Mouse (Mus musculus): ENCODE results near the gene Syde2. TPM values are rescaled to one million over a fixed set of nuclear protein-coding genes. Genes with fewer than 3 reads are reported as not detected.

The Syde2 gene
- total and polyA plus RNA-seq, 3 experiments: 12.4 to 24.1 TPM; not detected in 1

- DNase-seq (ENCODE audit: low read depth, low spot score): no peak
- H3K9me3 ChIP-seq (replicated peaks; ENCODE audit: insufficient read depth, low read length): no peaks in the 10 kb centered on the region
- no peaks in the 10 kb centered on the region for H3K36me3 ChIP-seq (ENCODE audit: control insufficient read depth in 1 of 2, insufficient read depth in 2 of 2, low read length in 2 of 2)
- no peak overlapping the region for H3K27ac ChIP-seq (ENCODE audit: control insufficient read depth, low read depth, low read length)
- H3K27me3 ChIP-seq (ENCODE audit: control insufficient read depth in 1 of 2, insufficient read depth in 2 of 2, low read length in 2 of 2): peaks cover 0 to 1% of the 10 kb centered on the region in 2 experiments; a peak in 1 of 4 replicates
- H3K4me1 ChIP-seq (ENCODE audit: control insufficient read depth in 1 of 2, insufficient read depth in 2 of 2, low read length in 2 of 2): no peaks in the 10 kb centered on the region
- TF ChIP-seq GABPA (IDR thresholded peaks at IDR 0.05; ENCODE audit: low read depth, low read length): no peak
- TF ChIP-seq ETS1 (IDR thresholded peaks at IDR 0.05; ENCODE audit: low read depth, low read length): no peak
- TF ChIP-seq NRF1 (IDR thresholded peaks at IDR 0.05; ENCODE audit: insufficient read depth, low read depth, low read length, poor library complexity, severe bottlenecking): no peak
- no peak for TF ChIP-seq TBP (IDR thresholded peaks at IDR 0.05; ENCODE audit: low read depth, low read length)
- no peak overlapping the region for H3K9ac ChIP-seq (ENCODE audit: control insufficient read depth, low read depth, low read length, poor library complexity, severe bottlenecking)
- no peaks in the 10 kb centered on the region for H3K79me2 ChIP-seq (ENCODE audit: control insufficient read depth, insufficient read depth, low read length, poor library complexity)
- H3K4me3 ChIP-seq (ENCODE audit: control insufficient read depth in 1 of 2, insufficient read depth in 1 of 2, low read depth in 2 of 2, low read length in 2 of 2): no peak overlapping the region
Observed at GRCm38 (mm10) chr3:146039132-146039903, 51.6 kb downstream of the Syde2 start.

- Histone ChIP-seq H3K9me3 (replicated peaks; ENCODE audit: insufficient read depth, low read length) (no peaks in the 10 kb centered on the region), H3K79me2 (ENCODE audit: control insufficient read depth, insufficient read depth, low read length, poor library complexity) (no peaks in the 10 kb centered on the region), H3K36me3 (ENCODE audit: control insufficient read depth in 1 of 2, insufficient read depth in 2 of 2, low read length in 2 of 2) (no peaks in the 10 kb centered on the region), H3K9ac (ENCODE audit: control insufficient read depth, low read depth, low read length, poor library complexity, severe bottlenecking) (no peak overlapping the region), H3K27me3 (ENCODE audit: control insufficient read depth in 1 of 2, insufficient read depth in 2 of 2, low read length in 2 of 2) (peaks cover 0 to 1% of the 10 kb centered on the region in 2 experiments; a peak in 1 of 4 replicates), H3K27ac (ENCODE audit: control insufficient read depth, low read depth, low read length) (no peak overlapping the region), H3K4me1 (ENCODE audit: control insufficient read depth in 1 of 2, insufficient read depth in 2 of 2, low read length in 2 of 2) (no peaks in the 10 kb centered on the region), H3K4me3 (ENCODE audit: control insufficient read depth in 1 of 2, insufficient read depth in 1 of 2, low read depth in 2 of 2, low read length in 2 of 2) (no peak overlapping the region)
- TF ChIP-seq E2F4 (IDR thresholded peaks at IDR 0.05; ENCODE audit: borderline replicate concordance, low read depth, low read length): no peak
- no peak for TF ChIP-seq SIN3A (IDR thresholded peaks at IDR 0.05; ENCODE audit: low read length)
- no peak for TF ChIP-seq MAFK (IDR thresholded peaks at IDR 0.05; ENCODE audit: borderline replicate concordance, low read depth, low read length)
- no peak for TF ChIP-seq USF1 (IDR thresholded peaks at IDR 0.05; ENCODE audit: low read depth, low read length)
- TF ChIP-seq SMC3 (IDR thresholded peaks at IDR 0.05; ENCODE audit: low read depth, low read length): no peak
- TF ChIP-seq TCF12 (IDR thresholded peaks at IDR 0.05; ENCODE audit: low read depth, low read length): no peak
- no peak for TF ChIP-seq MYB (IDR thresholded peaks at IDR 0.05; ENCODE audit: low read depth, low read length)
- DNase-seq (ENCODE audit: low read depth, low spot score): no peak
Observed at GRCm38 (mm10) chr3:146041382-146041781, 53.7 kb downstream of the Syde2 start.

GRCm38 (mm10) chr3:146044977-146045376 is 57.3 kb downstream of the Syde2 start:
- Histone ChIP-seq H3K9me3 (replicated peaks; ENCODE audit: insufficient read depth, low read length) (no peaks in the 10 kb centered on the region), H3K79me2 (ENCODE audit: control insufficient read depth, insufficient read depth, low read length, poor library complexity) (no peaks in the 10 kb centered on the region), H3K4me1 (ENCODE audit: control insufficient read depth in 1 of 2, insufficient read depth in 2 of 2, low read length in 2 of 2) (peaks cover 0 to 2% of the 10 kb centered on the region in 2 experiments; a peak in 1 of 4 replicates), H3K36me3 (ENCODE audit: control insufficient read depth in 1 of 2, insufficient read depth in 2 of 2, low read length in 2 of 2) (no peaks in the 10 kb centered on the region; a peak in 1 of 4 replicates), H3K4me3 (ENCODE audit: control insufficient read depth in 1 of 2, insufficient read depth in 1 of 2, low read depth in 2 of 2, low read length in 2 of 2) (no peak overlapping the region), H3K27ac (ENCODE audit: control insufficient read depth, low read depth, low read length) (no peak overlapping the region), H3K27me3 (ENCODE audit: control insufficient read depth in 1 of 2, insufficient read depth in 2 of 2, low read length in 2 of 2) (peaks cover 0 to 1% of the 10 kb centered on the region in 2 experiments; a peak in 2 of 4 replicates), H3K9ac (ENCODE audit: control insufficient read depth, low read depth, low read length, poor library complexity, severe bottlenecking) (no peak overlapping the region)
- no peak for DNase-seq (ENCODE audit: low read depth, low spot score)
- TF ChIP-seq JUND (IDR thresholded peaks at IDR 0.05; ENCODE audit: low read depth, low read length): no peak
- TF ChIP-seq TBP (IDR thresholded peaks at IDR 0.05; ENCODE audit: low read depth, low read length): no peak
- no peak for TF ChIP-seq POLR2A (IDR thresholded peaks at IDR 0.05; ENCODE audit: control insufficient read depth in 1 of 2, insufficient read depth in 1 of 2, low read depth in 1 of 2, low read length in 2 of 2, poor library complexity in 1 of 2)
- no peak for TF ChIP-seq NELFE (IDR thresholded peaks at IDR 0.05; ENCODE audit: low read depth, low read length)
- no peak for TF ChIP-seq POLR2AphosphoS5 (IDR thresholded peaks at IDR 0.05; ENCODE audit: borderline replicate concordance, low read depth, low read length)
- TF ChIP-seq CHD2 (IDR thresholded peaks at IDR 0.05; ENCODE audit: low read length): no peak
